Mouse (Mus musculus): ENCODE results near the gene Atxn1.

Gene Atxn1

DNA sequence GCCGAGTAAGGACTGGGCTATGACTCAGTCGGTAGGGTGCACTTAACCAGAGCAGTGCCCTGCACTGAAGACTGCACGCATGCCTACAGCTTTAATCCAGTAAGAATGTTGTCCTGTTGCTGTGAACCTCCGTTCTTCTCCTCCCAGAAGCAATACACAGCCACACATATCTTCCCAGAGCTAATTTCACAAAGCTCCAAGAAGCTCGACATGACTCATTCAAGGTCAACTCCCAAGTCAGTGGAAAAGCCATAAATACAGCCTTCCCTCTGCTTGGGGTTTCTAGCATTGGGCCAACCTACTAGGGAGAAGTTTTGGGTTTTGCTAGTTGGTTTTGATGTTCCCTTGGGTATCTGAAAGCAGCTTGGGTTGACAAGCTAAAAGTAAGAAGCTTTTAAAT, 33.6 kb downstream of the Atxn1 start:
- no peak for DNase-seq (ENCODE audit: low spot score)

DNA sequence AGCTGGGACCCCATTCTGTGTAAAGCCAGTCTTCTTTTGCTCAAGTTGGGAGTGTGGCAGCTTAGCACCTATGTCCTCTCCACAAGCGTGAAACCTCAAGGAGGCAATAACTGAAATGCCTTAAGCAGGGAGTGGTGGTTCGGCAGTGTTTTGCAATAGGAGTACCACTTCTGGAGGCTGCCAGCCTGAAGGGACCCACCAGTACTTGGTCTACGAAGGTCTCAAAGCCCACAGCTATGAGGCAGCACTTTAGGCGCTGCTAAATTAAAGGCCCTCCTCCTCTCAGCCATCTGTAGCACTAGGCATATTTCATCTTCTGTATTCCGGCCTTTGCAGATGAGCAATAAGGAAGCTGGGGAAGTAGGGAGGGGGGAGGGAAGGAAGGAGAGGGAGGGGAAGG, 35.1 kb downstream of the Atxn1 start:
- no peak for DNase-seq (ENCODE audit: low spot score)

DNA sequence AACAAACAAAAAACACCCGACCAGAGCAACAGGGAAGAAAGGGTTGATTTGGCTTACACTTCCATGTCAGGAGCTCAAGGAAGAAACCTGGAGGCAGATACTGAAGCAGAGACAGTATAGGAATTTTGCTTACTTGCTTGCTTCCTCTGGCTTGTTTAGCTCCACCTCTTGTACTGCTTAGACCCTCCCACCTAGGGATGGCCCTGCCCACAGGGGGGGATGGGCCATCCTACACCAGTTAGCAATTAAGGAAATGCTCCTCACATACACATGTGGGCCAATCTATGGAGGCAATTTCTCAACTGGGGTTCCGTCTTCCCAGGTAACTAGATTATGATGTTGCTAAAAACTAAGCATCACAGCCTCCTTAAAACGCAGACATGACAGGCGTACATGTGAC, 39.5 kb downstream of the Atxn1 start:
- DNase-seq (ENCODE audit: low spot score), result no peak

DNA sequence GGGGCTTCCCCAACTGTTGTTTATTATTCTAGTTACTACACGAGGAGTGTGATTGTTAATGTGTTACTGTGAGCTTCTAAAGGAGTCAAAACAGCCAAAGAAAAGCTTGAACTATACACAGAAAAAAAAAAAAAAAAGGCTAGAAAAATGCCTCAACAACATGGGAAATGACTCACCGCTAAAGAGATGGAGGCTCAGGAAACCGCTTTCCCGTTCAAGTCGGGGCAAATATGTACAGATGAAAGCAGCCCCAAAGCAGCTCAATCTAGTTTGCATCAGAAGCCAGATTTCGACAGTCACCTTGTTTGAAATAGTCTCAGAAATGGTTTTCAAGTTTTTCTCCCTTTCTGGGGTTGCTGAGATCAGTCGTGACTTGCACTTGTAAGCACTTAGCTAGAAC, 40.3 kb downstream of the Atxn1 start:
- peak; percentile 66 for DNase-seq (ENCODE audit: low spot score)

DNA sequence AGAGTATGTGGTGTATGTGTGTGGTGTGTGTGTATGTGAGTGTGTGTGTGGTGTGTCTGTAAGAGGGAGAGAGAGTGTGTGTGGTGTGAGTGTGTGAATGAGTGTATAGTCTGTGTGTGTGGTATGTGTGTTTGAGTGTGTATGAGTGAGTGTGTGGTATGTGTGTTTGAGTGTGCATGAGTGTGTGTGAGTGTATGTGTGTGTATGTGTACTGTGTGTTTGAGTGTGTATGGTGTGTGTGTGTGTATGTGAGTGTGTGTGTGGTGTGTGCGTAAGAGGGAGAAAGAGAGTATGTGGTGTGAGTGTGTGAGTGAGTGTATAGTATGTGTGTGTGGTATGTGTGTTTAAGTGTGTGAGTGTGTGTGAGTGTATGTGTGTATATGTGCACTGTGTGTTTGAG, 41.7 kb downstream of the Atxn1 start:
- DNase-seq (ENCODE audit: low spot score), result no peak

DNA sequence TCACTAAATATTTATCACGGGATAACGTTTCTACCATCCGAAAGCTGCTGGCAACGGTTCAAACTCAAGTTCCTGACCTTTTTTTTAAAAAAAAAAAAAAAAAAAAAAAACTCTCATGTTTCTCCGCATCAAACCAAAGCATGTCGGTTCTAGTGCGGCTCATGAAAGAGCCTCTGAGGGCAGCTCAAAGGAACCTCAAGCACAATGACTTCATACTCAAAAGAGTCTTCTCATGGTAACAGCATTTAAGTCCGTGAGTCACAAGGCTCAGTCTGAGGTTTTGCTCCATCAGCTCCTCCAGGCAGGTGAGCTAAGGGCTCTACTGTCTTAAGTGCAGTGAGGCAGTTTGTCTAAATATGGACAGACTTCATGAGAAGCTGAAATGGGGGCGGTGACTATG, 42.3 kb downstream of the Atxn1 start:
- peak; percentile 83 for DNase-seq (ENCODE audit: low spot score)

DNA sequence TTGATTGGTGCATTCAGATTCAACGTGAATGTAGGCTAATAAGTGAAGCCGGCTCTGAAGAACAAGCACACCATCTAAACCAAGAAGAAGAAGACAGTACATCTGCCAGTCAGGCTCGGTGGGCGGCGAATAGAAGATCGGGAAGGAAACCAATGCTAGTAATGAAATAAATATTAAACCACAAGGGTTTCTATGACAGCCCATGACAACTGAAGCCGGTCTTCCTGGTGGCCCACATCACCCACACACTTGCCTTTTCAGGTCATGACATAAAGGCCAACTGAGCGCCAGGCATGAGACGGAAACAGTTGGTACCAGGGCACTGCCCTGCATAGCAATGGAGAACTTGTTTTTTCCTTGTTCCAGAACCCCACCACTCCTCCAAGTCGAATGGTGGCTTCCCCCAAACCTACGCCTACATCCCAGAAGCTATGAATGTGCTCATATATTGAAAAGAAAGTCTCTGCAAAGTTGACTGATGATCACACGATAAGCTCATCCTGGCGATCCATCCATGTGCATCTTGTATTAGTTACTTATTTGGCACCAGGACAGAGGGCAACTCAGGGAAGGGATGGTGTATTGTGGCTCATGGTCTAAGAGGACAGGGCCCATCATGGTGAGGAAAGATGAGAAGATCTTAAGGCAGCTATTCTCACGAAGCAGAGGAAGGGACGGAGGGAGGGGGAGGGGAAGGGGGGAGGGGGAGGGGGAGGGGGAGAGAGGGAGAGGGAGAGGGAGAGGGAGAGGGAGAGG, 45.7 kb downstream of the Atxn1 start:
- no peak for DNase-seq (ENCODE audit: low spot score)

DNA sequence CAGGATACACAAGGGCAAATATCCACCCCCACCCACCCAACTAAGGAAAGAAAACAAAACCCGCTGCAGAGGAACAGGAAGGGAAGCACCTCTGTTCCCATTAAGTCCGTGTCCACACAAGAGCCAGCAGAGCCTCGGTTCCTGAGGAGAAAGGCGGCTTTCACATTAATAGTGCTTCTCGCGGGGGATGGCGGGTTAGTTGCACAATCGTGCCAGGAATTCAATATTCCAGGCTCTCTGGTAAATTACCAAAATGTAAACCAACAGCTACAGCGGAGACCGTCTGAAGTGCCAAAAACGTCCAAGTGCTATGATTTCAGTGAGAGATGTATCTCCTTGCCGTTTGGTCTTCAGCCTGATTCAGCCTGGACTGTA, 46.8 kb downstream of the Atxn1 start:
- no peak for DNase-seq (ENCODE audit: low spot score)

DNA sequence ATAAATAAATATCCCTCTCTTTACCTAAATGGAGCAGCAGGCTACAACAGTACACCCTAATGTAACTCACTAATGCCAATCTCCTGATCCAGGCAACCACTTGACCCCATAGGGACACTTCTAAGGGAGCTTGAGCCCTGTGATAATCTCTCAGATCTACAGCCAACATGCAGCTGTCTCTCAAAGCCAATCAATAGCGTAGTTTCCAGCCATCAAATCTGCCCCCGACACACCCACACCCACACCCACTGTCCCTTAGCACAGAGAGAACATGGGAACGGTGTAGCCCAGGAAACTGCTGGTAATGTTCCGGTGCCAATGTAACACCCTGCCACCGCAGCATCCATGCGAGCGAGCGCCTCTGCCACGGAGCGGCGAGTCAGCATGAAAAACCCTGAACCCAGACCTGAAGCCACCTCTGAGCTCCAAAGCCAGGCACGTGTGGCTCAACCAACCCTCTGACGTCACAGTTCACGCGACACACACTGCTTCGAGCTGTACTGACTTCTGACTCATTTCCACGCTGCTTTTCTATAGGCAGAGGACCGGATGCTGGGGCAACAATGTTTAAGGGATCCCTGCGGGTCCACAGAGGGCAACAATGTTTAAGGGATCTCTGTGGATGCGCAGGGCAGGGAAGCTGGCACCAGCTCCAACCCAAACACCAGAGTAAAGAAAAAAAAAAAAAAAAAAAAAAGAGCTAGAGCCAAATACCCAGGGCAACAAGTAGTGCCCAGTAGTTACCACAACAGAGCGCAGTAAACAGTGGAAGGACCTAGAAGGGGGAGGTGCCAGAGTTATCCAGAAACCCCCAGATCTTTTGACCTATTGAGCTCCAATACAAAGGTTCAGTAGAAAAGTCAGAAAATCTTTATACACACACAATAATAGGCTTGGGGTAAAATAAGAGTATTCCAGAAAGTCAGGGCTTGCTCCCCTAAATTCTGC, 47.5 kb downstream of the Atxn1 start:
- peak; percentile 24 for DNase-seq (ENCODE audit: low spot score)

DNA sequence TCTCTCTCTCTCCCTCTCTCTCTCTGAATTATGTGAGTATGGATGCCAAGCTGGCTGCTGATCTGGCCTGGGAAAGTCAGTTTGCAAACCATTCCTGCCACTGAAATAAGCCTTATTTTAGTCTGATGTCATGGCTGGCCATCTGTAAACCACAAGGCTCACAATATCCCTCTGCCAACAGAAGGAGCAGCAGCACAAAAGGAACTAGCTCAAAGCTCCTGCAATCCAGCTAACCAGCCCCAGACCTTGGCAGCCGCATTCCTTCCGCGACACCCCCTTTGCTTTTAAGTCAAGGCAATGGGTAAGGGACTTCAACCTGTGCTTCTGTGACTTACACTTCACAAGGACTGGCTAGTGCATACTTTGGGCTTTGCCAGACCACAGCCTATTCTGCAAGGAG, 48.9 kb downstream of the Atxn1 start:
- DNase-seq (ENCODE audit: low spot score), result no peak

DNA sequence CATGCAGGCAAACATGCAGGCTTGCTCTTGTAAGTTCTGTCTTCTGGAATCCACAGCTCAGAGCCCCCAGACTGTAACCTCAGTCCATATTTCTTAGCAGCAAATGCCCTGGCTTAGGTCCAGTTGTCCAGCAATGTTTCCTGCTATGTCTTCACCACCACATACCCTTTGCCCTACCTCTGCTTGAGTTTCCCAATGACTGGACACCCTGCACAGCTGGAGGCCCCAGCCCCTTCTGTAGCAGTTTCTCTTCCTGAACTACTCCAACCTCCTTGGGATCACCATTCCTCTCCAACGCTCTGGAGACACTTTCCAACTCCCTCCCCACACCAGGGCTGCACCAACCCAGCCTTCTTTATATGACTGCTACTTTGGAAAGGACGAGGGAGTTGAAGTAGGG, 49.8 kb downstream of the Atxn1 start:
- no peak for DNase-seq (ENCODE audit: low spot score)

DNA sequence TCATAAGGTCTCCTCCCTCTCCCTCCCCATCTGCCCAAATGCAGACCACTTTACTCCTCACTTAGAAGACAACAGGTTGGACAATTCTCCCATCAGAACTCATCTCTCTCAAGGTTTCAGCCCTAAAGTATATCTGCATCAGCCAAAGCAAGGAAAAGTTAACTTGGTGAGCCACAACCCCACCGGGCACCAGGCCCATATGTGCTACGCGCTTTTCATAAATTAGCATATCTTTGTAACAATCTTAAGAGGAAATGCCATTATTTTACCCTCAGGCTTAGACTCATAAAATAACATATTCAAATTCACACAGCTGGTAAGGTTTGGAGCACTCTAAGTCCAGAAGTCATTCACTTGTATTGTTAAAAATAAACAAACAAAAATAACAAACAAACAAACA, 50.7 kb downstream of the Atxn1 start:
- DNase-seq (ENCODE audit: low spot score), result no peak

DNA sequence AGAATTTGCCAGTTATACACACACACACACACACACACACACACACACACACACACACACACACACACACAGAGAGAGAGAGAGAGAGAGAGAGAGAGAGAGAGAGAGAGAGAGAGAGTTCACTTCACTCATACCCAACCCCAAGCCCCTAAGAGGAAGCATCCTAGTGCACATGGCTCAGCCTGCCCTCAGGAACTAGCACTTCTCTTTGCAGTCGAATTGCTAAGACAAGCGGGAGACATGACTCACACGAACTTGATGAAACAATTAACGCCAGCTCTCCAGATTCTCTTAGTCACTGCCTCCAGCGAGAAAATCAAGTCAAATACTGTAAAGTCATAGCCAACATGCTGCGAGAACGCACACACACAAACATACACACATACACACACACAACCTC, 53.0 kb downstream of the Atxn1 start:
- DNase-seq (ENCODE audit: low spot score), result no peak

DNA sequence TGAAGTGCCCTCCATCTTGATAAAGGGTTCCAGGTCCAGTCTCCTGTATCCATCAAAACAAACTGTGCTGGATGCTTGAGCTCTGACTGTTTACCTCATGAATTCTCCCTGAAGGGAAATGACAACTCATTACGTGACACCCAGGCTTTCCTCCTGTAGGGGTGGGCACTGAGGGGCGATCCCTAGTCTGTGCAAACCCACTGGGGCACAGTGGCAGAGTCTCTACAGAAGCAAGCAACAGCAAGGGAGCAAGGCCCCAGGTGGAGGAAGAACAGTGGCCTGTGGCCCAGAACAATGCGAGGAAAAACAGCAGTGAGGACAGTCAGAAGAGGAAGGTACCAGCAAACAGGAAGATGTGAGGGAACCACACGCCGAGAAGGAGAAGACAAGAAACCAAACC, 53.7 kb downstream of the Atxn1 start:
- no peak for DNase-seq (ENCODE audit: low spot score)

DNA sequence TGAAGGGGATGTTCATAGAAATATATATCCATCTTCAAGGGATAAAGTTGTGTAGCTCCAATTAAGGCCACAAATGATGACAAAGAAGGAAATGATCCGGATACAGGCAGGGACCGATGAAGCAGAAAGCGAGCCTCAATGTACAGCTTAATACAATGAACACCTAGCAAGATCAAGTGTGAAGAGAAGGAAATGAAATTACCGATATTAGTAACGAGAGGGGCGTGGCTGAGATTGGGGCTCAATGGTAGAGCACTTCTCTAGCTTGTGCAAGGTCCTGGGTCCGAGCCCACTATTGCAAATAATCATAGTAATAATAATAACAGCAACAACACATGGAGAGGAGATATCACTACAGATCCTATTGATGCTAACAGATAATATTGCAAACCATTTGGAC, 54.5 kb downstream of the Atxn1 start:
- DNase-seq (ENCODE audit: low spot score), result no peak

DNA sequence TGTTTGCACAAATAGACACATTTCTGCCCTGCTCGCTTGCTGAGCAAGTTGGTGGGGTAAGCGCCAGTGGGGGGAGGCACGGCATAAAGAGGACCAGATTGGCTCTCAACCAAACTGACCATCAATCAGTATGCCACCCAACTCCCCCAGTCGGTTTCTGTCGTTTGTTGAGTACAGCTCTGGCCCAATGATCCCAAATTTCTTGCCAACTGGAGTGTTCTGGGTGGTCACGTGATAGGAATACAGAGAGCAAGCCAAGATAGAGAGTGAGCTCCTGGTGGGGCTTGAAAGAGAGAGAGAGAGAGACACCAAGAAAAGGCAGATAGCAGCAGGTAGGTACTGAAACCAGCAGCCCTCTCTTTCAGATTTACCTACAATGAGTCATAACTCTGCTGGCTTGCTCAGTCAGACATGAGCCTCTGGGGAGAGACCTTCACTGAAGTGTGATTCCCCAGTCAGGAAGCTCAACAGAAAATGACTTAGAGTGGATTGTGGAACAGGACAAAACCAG, 57.6 kb downstream of the Atxn1 start:
- no peak for DNase-seq (ENCODE audit: low spot score)

DNA sequence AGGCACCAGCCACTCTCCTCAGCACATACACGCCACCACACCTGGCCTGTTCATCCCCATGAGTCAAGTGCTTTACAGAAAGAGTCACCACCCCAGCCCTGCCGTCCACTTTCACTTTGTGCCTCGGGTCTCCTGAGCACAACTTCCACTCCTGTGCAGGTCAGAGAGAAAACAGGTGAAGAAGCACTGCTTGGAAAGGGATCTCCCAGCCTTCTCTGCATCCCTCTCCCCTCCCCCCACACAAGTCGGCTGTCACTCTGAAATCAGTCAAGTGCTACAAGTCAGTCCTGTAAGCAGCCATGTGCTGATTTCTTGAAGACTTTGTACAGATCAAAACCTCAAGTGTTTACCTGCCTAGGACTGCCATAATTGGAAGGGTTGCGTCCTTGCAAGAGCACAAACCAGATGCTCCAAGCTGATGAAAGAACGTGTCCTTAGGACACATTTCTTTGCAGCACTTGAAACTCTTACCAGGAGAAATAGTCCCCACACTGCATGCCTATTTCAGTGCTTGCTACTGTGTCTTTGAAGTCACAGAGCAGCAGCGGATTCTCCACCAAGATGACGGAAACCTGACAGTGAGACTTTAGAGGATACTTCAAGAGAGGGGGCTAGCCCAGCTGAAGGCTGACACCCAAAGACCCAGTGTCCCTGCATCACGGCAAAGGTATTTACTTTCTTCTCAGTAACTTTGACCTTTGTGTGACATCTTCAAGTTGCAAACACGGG, 58.2 kb downstream of the Atxn1 start:
- no peak for DNase-seq (ENCODE audit: low spot score)

DNA sequence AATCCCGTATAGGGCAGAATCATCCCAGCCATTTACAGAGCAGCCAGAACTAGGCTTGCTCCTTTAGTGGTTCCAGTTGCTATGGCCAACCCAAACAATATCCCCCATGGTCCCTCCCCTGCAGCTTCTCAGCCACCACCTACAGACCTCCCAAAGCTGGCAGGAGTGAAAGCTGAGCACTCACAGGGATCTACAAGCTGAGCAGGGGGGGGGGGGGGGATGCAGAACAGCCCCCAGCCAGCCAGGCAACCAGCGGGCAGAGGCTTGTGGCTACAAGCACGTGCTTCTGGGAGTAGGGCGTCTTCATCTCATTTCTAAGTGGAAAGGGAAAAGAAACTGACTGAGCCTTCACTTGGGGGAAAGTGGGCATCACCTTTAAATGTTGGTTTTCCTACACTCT, 59.9 kb downstream of the Atxn1 start:
- no peak for DNase-seq (ENCODE audit: low spot score)

DNA sequence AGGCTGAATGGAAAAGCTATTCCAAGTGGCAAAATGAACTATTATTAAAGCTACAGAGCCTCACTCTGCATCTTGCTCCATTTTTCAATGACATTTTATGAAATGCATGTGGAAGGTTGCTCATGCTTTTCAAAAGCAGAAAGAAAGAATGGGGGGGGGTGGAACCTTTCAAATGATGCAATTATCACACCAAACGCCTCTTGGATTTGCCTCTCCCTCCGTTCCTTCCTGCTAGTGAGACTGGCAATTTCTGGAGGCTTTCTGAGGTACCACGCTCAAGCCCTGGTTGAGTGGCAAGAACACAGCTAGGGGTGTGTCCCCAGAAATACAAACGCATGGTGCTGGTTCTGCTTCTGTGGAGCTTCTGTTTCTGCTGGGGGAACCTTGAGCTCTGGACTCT, 60.4 kb downstream of the Atxn1 start:
- no peak for DNase-seq (ENCODE audit: low spot score)

DNA sequence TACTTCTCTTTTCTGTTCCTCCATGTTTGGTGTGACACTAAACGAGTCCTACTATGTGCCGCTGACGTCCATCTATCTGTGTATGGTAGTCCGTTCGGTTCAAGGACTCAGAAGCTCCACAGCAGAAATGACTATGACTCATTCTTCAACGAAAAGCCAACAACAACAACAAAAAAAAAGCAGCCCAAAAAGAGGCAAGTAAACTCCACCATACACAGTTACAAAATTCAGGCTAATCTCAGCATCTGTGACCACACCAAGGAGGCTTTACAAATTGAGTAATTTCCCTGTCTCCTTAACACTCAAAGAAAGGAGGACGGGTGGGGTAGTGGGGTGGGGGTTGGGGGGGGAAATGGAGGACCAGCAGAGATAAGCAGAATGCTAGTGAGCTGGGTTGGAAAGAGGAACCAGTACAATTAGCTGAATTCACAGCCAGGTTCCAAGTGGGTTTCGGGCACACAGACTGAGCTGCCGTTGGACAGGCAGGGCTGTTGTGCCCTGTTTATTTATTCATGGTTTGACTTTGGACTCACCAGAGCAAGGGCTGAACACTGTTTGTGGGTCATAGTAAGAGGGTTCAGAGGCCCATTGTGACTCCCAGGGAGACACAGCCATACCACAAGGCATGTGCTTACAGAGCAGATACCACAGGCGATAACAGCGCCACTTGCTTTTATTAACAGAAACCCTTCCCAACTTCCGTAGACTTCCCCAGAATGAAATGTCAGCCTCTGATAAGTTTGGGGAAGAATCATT, 61.1 kb downstream of the Atxn1 start:
- no peak for DNase-seq (ENCODE audit: low spot score)

DNA sequence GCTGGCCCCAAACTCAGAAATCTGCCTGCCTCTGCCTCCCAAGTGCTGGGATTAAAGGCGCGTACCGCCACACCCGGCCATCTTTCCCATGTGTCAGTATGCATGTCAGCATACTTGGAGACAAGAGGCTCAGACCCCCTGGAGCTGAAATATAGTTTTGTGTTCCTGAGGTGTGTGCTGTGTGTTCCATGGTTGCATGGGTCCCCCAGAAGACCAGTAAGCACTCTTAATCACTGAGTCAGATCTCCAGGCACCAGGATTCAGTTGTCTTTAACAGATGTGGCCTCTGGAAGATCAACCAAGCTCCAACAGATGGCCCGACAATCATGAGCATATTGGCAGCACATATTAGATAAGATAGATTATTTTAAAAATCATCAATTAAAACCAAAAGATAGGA, 62.4 kb downstream of the Atxn1 start:
- DNase-seq (ENCODE audit: low spot score), result no peak

DNA sequence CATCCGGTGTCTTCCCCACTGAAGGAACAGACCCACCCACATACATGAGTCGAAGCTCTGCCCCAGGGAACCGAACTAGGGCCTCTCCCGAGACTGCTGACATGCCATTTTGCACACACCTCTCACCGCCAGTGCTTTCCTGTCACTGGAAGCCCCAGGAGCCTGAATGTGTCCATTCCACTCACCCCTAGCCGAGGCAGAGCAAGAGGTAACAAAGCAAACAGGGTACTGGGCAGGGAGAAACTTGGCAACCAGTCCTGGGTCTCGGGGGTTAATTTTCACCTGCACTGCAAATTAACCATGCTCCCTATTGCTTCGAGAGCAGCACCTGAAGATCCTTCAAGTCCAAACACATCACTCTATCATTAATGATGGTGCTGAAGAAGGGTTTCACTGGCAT, 64.0 kb downstream of the Atxn1 start:
- DNase-seq (ENCODE audit: low spot score), result no peak

Measured in T-cell, adult 2 months (primary cell).